Mouse (Mus musculus): ENCODE measurements at regions not wholly inside any gene's neighbourhood (a gene's known extent, or its start where the extent isn't known, plus 50 kb on each side); places are given as distances from the start of the nearest gene placed in this dataset.

GRCm38 (mm10) chr13:25403182-25403795, 133.0 kb upstream of the Nrsn1 start:
- WGBS: 60% methylated on average over 3 of the region's 3 CpGs
- TF ChIP-seq POLR2A (IDR thresholded peaks at IDR 0.05; ENCODE audit: borderline replicate concordance, extremely low read depth, low read depth, low read length) (no peak), CTCF (IDR thresholded peaks at IDR 0.05; ENCODE audit: insufficient read depth, low read length) (no peak)
- Histone ChIP-seq H3K4me1 (ENCODE audit: control insufficient read depth, insufficient read depth, low read length) (no peaks in the 10 kb centered on the region), H3K4me3 (replicated peaks; ENCODE audit: extremely low read depth, low read depth, low read length) (no peak overlapping the region)
- no peak for DNase-seq

GRCm38 (mm10) chr13:25402691-25403090, 132.4 kb upstream of the Nrsn1 start:
- WGBS: 45% methylated on average over 2 of the region's 2 CpGs
- Histone ChIP-seq H3K4me3 (replicated peaks; ENCODE audit: extremely low read depth, low read depth, low read length) (no peak overlapping the region), H3K4me1 (ENCODE audit: control insufficient read depth, insufficient read depth, low read length) (no peaks in the 10 kb centered on the region)
- no peak for TF ChIP-seq POLR2A (IDR thresholded peaks at IDR 0.05; ENCODE audit: borderline replicate concordance, extremely low read depth, low read depth, low read length)
- no peak for TF ChIP-seq CTCF (IDR thresholded peaks at IDR 0.05; ENCODE audit: insufficient read depth, low read length)
- DNase-seq: no peak

DNA sequence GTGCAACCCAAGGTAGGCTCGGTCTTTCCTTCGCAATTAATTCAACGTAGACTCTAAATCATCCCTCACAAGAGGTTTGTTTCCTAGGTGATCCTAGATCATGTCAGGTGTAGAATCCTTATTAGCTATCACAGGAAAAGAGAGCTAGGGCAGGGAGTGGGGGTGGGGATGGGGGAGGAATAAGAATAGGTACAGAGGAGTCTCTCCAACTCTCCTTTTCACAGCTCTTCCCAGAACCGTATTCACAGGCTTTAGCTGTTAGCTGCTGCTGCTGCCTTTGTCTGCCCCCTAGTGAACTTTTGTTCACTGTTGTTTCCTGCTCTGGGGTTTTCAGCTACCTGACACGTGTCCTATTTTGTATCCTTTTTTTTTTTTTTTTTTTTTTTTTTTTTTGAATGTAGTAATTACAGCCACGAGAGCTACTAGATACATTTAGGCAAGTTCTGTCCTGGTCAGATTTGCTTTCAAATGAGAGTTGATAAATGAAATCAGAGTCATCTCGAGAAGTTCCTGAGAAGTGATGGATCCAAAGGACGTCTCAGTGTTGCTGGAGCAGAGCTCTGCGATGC, 131.7 kb upstream of the Nrsn1 start:
- no peaks in the 10 kb centered on the region for H3K4me1 ChIP-seq (ENCODE audit: control insufficient read depth, insufficient read depth, low read length)
- TF ChIP-seq CTCF (IDR thresholded peaks at IDR 0.05; ENCODE audit: insufficient read depth, low read length) (no peak), POLR2A (IDR thresholded peaks at IDR 0.05; ENCODE audit: borderline replicate concordance, extremely low read depth, low read depth, low read length) (no peak)
- DNase-seq: no peak
- H3K4me3 ChIP-seq (replicated peaks; ENCODE audit: extremely low read depth, low read depth, low read length): no peak overlapping the region
- WGBS: 59% methylated on average over 9 of the region's 9 CpGs

- Histone ChIP-seq H3K4me1 (ENCODE audit: control insufficient read depth, insufficient read depth, low read length) (no peaks in the 10 kb centered on the region), H3K4me3 (replicated peaks; ENCODE audit: extremely low read depth, low read depth, low read length) (no peak overlapping the region)
- WGBS: 83% methylated on average over 5 of the region's 5 CpGs
- no peak for TF ChIP-seq CTCF (IDR thresholded peaks at IDR 0.05; ENCODE audit: insufficient read depth, low read length)
- no peak for TF ChIP-seq POLR2A (IDR thresholded peaks at IDR 0.05; ENCODE audit: borderline replicate concordance, extremely low read depth, low read depth, low read length)
- DNase-seq: no peak
Observed at GRCm38 (mm10) chr13:25392770-25393290, 122.5 kb upstream of the Nrsn1 start.

- H3K4me3 ChIP-seq (replicated peaks; ENCODE audit: extremely low read depth, low read depth, low read length): no peak overlapping the region
- no peak for TF ChIP-seq POLR2A (IDR thresholded peaks at IDR 0.05; ENCODE audit: borderline replicate concordance, extremely low read depth, low read depth, low read length)
- no peak for TF ChIP-seq CTCF (IDR thresholded peaks at IDR 0.05; ENCODE audit: insufficient read depth, low read length)
- no peak for DNase-seq
- H3K4me1 ChIP-seq (ENCODE audit: control insufficient read depth, insufficient read depth, low read length): no peaks in the 10 kb centered on the region
- 54% methylated on average over 4 of the region's 4 CpGs for WGBS
Observed at GRCm38 (mm10) chr13:25362627-25362967, 92.3 kb upstream of the Nrsn1 start.

DNA sequence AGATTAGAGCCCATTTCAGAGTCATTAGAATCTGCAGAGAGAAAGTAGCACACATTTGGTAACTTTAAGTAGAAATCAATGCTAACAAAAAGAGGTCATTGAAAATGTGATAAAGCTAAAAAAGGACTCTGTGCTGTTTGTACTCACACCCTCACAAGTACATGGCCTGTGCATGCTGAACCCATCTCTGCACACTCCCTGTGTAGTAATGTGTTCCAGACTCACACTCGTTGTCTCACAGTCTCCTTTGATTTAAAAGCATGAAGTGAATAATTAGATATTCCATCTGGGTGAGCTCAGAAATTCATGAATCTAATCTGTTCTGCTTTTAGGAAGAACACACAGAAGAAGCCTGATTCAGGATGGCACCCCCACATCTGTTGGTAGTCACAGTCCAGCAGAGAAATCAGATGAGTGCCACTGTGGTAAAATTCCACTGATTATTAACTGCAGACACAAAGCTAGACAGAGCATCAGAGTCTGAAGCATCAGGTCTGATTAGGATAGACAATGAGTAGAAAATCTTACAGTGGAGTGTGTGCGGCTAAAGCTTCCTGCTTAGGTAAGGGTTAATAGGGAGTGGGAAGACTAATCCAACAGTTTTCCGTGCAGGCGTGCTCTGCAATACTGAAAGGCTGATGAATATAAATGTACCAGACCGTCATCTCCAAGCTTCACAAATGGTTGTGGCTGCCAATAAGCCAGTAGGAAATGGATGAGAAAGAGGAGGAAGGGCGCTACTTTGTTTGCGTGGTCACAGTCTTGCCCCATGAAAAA, 91.7 kb upstream of the Nrsn1 start:
- H3K4me1 ChIP-seq (ENCODE audit: control insufficient read depth, insufficient read depth, low read length): no peaks in the 10 kb centered on the region

GRCm38 (mm10) chr13:25347558-25347957, 77.3 kb upstream of the Nrsn1 start:
- DNase-seq: no peak
- TF ChIP-seq POLR2A (IDR thresholded peaks at IDR 0.05; ENCODE audit: borderline replicate concordance, extremely low read depth, low read depth, low read length): no peak
- TF ChIP-seq CTCF (IDR thresholded peaks at IDR 0.05; ENCODE audit: insufficient read depth, low read length): no peak
- H3K4me3 ChIP-seq (replicated peaks; ENCODE audit: extremely low read depth, low read depth, low read length): no peak overlapping the region

More for the DNA sequence above, 91.7 kb upstream of the Nrsn1 start:
- no peak for TF ChIP-seq POLR2A (IDR thresholded peaks at IDR 0.05; ENCODE audit: borderline replicate concordance, extremely low read depth, low read depth, low read length)
- no peak for DNase-seq
- 63% methylated on average over 7 of the region's 7 CpGs for WGBS
- H3K4me3 ChIP-seq (replicated peaks; ENCODE audit: extremely low read depth, low read depth, low read length): no peak overlapping the region

GRCm38 (mm10) chr13:25343309-25343708, 73.0 kb upstream of the Nrsn1 start:
- 58% methylated on average over 6 of the region's 6 CpGs for WGBS
- TF ChIP-seq POLR2A (IDR thresholded peaks at IDR 0.05; ENCODE audit: borderline replicate concordance, extremely low read depth, low read depth, low read length) (no peak), CTCF (IDR thresholded peaks at IDR 0.05; ENCODE audit: insufficient read depth, low read length) (no peak)
- no peak for DNase-seq
- no peak overlapping the region for H3K4me3 ChIP-seq (replicated peaks; ENCODE audit: extremely low read depth, low read depth, low read length)
- H3K4me1 ChIP-seq (ENCODE audit: control insufficient read depth, insufficient read depth, low read length): no peaks in the 10 kb centered on the region

More at GRCm38 (mm10) chr13:25347558-25347957, 77.3 kb upstream of the Nrsn1 start:
- WGBS: 36% methylated on average over 5 of the region's 5 CpGs
- H3K4me1 ChIP-seq (ENCODE audit: control insufficient read depth, insufficient read depth, low read length): no peaks in the 10 kb centered on the region

DNA sequence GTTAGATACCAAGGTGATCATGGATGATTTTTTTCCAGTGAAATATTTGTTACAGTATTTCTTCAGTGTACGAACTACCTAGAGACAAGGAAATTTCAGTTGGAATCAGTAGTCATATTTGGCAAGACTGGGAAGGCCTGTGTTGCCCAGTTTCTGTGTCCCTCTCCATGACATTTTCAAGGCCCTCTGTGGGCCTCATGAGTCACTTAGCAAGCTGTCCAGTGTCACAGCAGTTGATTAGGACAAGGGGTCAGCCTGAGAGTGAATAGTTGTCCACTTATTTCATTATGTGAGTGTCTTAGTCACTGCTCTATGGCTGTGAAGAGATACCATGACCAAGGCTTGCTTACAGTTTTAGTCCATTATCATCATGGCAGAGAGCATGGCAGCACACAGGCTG, 71.5 kb upstream of the Nrsn1 start:
- WGBS: 71% methylated on average over 1 of the region's 1 CpGs
- Histone ChIP-seq H3K4me3 (replicated peaks; ENCODE audit: extremely low read depth, low read depth, low read length) (no peak overlapping the region), H3K4me1 (ENCODE audit: control insufficient read depth, insufficient read depth, low read length) (no peaks in the 10 kb centered on the region)
- DNase-seq: no peak
- TF ChIP-seq CTCF (IDR thresholded peaks at IDR 0.05; ENCODE audit: insufficient read depth, low read length) (no peak), POLR2A (IDR thresholded peaks at IDR 0.05; ENCODE audit: borderline replicate concordance, extremely low read depth, low read depth, low read length) (no peak)

Data from lung, adult 2 months (tissue).